Mouse (Mus musculus): Measurements from ENCODE around the gene Trub1. TPM values are rescaled to one million over a fixed set of nuclear protein-coding genes. Genes with fewer than 3 reads are reported as not detected.

The Trub1 gene
- polyA plus RNA-seq, 1 experiment from 2014 or later = 24.8 TPM

GRCm38 (mm10) chr19:57450849-57451248 lies 1.9 kb upstream of the Trub1 start:
- 76% methylated on average over 1 of the region's 1 CpGs for WGBS
- DNase-seq (ENCODE audit: low spot score) = no peak
- no peak for ATAC-seq (replicated peaks; ENCODE audit: low FRiP score, low read depth)
- no peak overlapping the region for H3K4me3 ChIP-seq (replicated peaks; ENCODE audit: low read depth, low read length)
- H3K9me3 ChIP-seq (replicated peaks; ENCODE audit: low read length) = no peaks in the 10 kb centered on the region
- no peaks in the 10 kb centered on the region for H3K36me3 ChIP-seq (ENCODE audit: insufficient read depth, low read length)
- no peaks in the 10 kb centered on the region for H3K27me3 ChIP-seq (ENCODE audit: insufficient read depth, low read length)
- peaks cover 4% of the 10 kb centered on the region; the same call in 1 of the 2 replicates for H3K4me1 ChIP-seq (replicated peaks; ENCODE audit: insufficient read depth, low read length)
- no peak overlapping the region for H3K4me2 ChIP-seq (ENCODE audit: low read length)
- no peak for TF ChIP-seq CTCF (IDR thresholded peaks at IDR 0.05; ENCODE audit: low read depth)
- H3K27ac ChIP-seq = no peak overlapping the region
- no peak overlapping the region for H3K9ac ChIP-seq (ENCODE audit: low read depth, low read length)

GRCm38 (mm10) chr19:57451762-57452161 lies 950 bp upstream of the Trub1 start:
- Histone ChIP-seq H3K9me3 (replicated peaks; ENCODE audit: low read length) (no peaks in the 10 kb centered on the region), H3K9ac (ENCODE audit: low read depth, low read length) (no peak overlapping the region), H3K4me2 (ENCODE audit: low read length) (no peak overlapping the region), H3K36me3 (ENCODE audit: insufficient read depth, low read length) (no peaks in the 10 kb centered on the region), H3K4me3 (replicated peaks; ENCODE audit: low read depth, low read length) (no peak overlapping the region), H3K27ac (no peak overlapping the region), H3K27me3 (ENCODE audit: insufficient read depth, low read length) (no peaks in the 10 kb centered on the region), H3K4me1 (replicated peaks; ENCODE audit: insufficient read depth, low read length) (peaks cover 4% of the 10 kb centered on the region; the same call in 1 of the 2 replicates)
- DNase-seq (ENCODE audit: low spot score) = no peak
- WGBS = 93% methylated on average over 4 of the region's 4 CpGs
- no peak for TF ChIP-seq CTCF (IDR thresholded peaks at IDR 0.05; ENCODE audit: low read depth)
- no peak for ATAC-seq (replicated peaks; ENCODE audit: low FRiP score, low read depth)

GRCm38 (mm10) chr19:57453218-57453600 lies 497 bp downstream of the Trub1 start:
- H3K9me3 ChIP-seq (replicated peaks; ENCODE audit: low read length) = no peaks in the 10 kb centered on the region
- peak overlapping the region; percentile 56 for H3K4me2 ChIP-seq (ENCODE audit: low read length)
- no peak for TF ChIP-seq CTCF (IDR thresholded peaks at IDR 0.05; ENCODE audit: low read depth)
- DNase-seq (ENCODE audit: low spot score) (no peak), ATAC-seq (replicated peaks; ENCODE audit: low FRiP score, low read depth) (no peak)
- peaks cover 4% of the 10 kb centered on the region; the same call in 1 of the 2 replicates for H3K4me1 ChIP-seq (replicated peaks; ENCODE audit: insufficient read depth, low read length)
- H3K36me3 ChIP-seq (ENCODE audit: insufficient read depth, low read length) = peaks cover under 1% of the 10 kb centered on the region; the same call in 1 of the 2 replicates
- peak overlapping the region; percentile 50 for H3K9ac ChIP-seq (ENCODE audit: low read depth, low read length)
- no peak overlapping the region for H3K27ac ChIP-seq
- H3K4me3 ChIP-seq (replicated peaks; ENCODE audit: low read depth, low read length) = peak overlapping the region; percentile 50
- no peaks in the 10 kb centered on the region for H3K27me3 ChIP-seq (ENCODE audit: insufficient read depth, low read length)
- WGBS = 5% methylated on average over 6 of the region's 6 CpGs

GRCm38 (mm10) chr19:57455286-57455960 lies 2.7 kb downstream of the Trub1 start:
- Histone ChIP-seq H3K4me2 (ENCODE audit: low read length) (no peak overlapping the region), H3K27me3 (ENCODE audit: insufficient read depth, low read length) (no peaks in the 10 kb centered on the region), H3K4me3 (replicated peaks; ENCODE audit: low read depth, low read length) (no peak overlapping the region), H3K27ac (no peak overlapping the region), H3K36me3 (ENCODE audit: insufficient read depth, low read length) (peaks cover 8% of the 10 kb centered on the region; the same call in 1 of the 2 replicates), H3K9me3 (replicated peaks; ENCODE audit: low read length) (no peaks in the 10 kb centered on the region), H3K4me1 (replicated peaks; ENCODE audit: insufficient read depth, low read length) (peaks cover 4% of the 10 kb centered on the region; the same call in 1 of the 2 replicates), H3K9ac (ENCODE audit: low read depth, low read length) (no peak overlapping the region)
- WGBS = 97% methylated on average over 25 of the region's 25 CpGs
- DNase-seq (ENCODE audit: low spot score) (no peak), ATAC-seq (replicated peaks; ENCODE audit: low FRiP score, low read depth) (no peak)
- no peak for TF ChIP-seq CTCF (IDR thresholded peaks at IDR 0.05; ENCODE audit: low read depth)

- H3K27ac ChIP-seq = no peak overlapping the region
- H3K4me1 ChIP-seq (replicated peaks; ENCODE audit: insufficient read depth, low read length) = peaks cover 4% of the 10 kb centered on the region; the same call in 1 of the 2 replicates
- H3K9ac ChIP-seq (ENCODE audit: low read depth, low read length) = no peak overlapping the region
- no peaks in the 10 kb centered on the region for H3K27me3 ChIP-seq (ENCODE audit: insufficient read depth, low read length)
- H3K9me3 ChIP-seq (replicated peaks; ENCODE audit: low read length) = no peaks in the 10 kb centered on the region
- H3K36me3 ChIP-seq (ENCODE audit: insufficient read depth, low read length) = peaks cover 8% of the 10 kb centered on the region; the same call in 1 of the 2 replicates
- H3K4me3 ChIP-seq (replicated peaks; ENCODE audit: low read depth, low read length) = no peak overlapping the region
- no peak for ATAC-seq (replicated peaks; ENCODE audit: low FRiP score, low read depth)
- TF ChIP-seq CTCF (IDR thresholded peaks at IDR 0.05; ENCODE audit: low read depth) = peak; percentile 77
- WGBS = 79% methylated on average over 2 of the region's 2 CpGs
- H3K4me2 ChIP-seq (ENCODE audit: low read length) = no peak overlapping the region
- DNase-seq (ENCODE audit: low spot score) = no peak
Measured at GRCm38 (mm10) chr19:57457075-57457474, 4.4 kb downstream of the Trub1 start.

GRCm38 (mm10) chr19:57463741-57464140 lies 11.0 kb downstream of the Trub1 start:
- peaks cover 4% of the 10 kb centered on the region; the same call in 1 of the 2 replicates for H3K36me3 ChIP-seq (ENCODE audit: insufficient read depth, low read length)
- H3K9me3 ChIP-seq (replicated peaks; ENCODE audit: low read length) = no peaks in the 10 kb centered on the region
- no peak overlapping the region for H3K9ac ChIP-seq (ENCODE audit: low read depth, low read length)
- H3K4me3 ChIP-seq (replicated peaks; ENCODE audit: low read depth, low read length) = no peak overlapping the region
- H3K27me3 ChIP-seq (ENCODE audit: insufficient read depth, low read length) = no peaks in the 10 kb centered on the region
- no peak for DNase-seq (ENCODE audit: low spot score)
- H3K4me1 ChIP-seq (replicated peaks; ENCODE audit: insufficient read depth, low read length) = no peaks in the 10 kb centered on the region
- no peak for TF ChIP-seq CTCF (IDR thresholded peaks at IDR 0.05; ENCODE audit: low read depth)
- WGBS = 61% methylated on average over 8 of the region's 8 CpGs
- H3K27ac ChIP-seq = no peak overlapping the region
- H3K4me2 ChIP-seq (ENCODE audit: low read length) = no peak overlapping the region
- ATAC-seq (replicated peaks; ENCODE audit: low FRiP score, low read depth) = no peak

Measured in kidney, postnatal 0 days (tissue).